Mouse (Mus musculus): ENCODE measurements at regions not wholly inside any gene's neighbourhood (a gene's known extent, or its start where the extent isn't known, plus 50 kb on each side); places are given as distances from the start of the nearest gene placed in this dataset.

DNA sequence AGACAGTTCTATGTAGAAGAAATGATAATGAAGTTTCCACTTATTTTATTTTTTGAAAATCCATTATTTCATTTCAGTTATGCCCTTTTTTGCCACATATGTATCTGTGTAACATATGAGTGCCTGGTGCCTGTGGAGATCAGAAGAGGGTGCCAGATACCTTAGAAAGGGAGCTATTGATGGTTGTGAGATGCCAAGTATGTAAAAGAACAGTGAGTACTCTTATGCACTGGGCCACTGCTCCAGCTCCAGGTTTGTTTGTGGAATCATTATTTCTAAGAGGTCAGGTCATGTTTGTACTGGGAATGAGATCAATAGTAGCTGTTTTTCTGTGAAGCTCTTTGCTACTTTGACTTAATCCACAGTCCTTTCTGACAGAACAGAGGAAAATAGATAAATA lies 68.1 kb downstream of the Cenpw start:
- Histone ChIP-seq H3K4me2 (replicated peaks; ENCODE audit: low read depth, low read length) (no peak overlapping the region), H3K36me3 (ENCODE audit: insufficient read depth, low read length) (no peaks in the 10 kb centered on the region), H3K4me1 (ENCODE audit: insufficient read depth, low read depth, low read length) (no peaks in the 10 kb centered on the region), H3K27me3 (replicated peaks; ENCODE audit: insufficient read depth, low read length) (no peaks in the 10 kb centered on the region), H3K9me3 (ENCODE audit: low read length) (no peaks in the 10 kb centered on the region), H3K27ac (ENCODE audit: low read length) (no peak overlapping the region), H3K9ac (replicated peaks; ENCODE audit: low read depth) (no peak overlapping the region), H3K4me3 (ENCODE audit: low read depth, low read length) (no peak overlapping the region)
- DNase-seq (ENCODE audit: low spot score) (no peak), ATAC-seq (no peak)
- TF ChIP-seq CTCF (IDR thresholded peaks at IDR 0.05) (no peak), EP300 (IDR thresholded peaks at IDR 0.05) (no peak)

DNA sequence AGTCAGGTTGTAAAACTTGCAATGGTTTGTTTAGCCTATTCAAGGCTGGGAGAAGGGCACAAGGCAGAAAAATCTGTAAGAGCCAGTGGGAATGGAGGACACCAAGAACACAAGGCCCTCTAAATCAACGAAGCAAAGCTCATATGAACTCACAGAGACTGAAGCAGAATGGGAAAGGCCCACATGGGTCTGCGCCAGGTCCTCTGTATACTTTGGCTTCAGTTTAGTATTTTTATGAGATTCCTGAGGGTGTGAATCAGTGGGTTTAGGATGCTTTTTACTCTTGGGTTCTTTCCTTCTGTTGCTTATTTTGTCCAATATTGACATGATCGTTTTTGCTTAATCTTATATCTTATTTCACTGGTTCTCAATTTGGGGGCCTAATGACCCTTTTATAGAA lies 90.0 kb downstream of the Cenpw start:
- Histone ChIP-seq H3K27ac (ENCODE audit: low read length) (no peak overlapping the region), H3K4me3 (ENCODE audit: low read depth, low read length) (no peak overlapping the region), H3K27me3 (replicated peaks; ENCODE audit: insufficient read depth, low read length) (no peaks in the 10 kb centered on the region), H3K4me2 (replicated peaks; ENCODE audit: low read depth, low read length) (no peak overlapping the region), H3K9ac (replicated peaks; ENCODE audit: low read depth) (no peak overlapping the region), H3K9me3 (ENCODE audit: low read length) (no peaks in the 10 kb centered on the region), H3K36me3 (ENCODE audit: insufficient read depth, low read length) (no peaks in the 10 kb centered on the region), H3K4me1 (ENCODE audit: insufficient read depth, low read depth, low read length) (no peaks in the 10 kb centered on the region)
- ATAC-seq (no peak), DNase-seq (ENCODE audit: low spot score) (no peak)
- WGBS = 67% methylated on average over 3 of the region's 3 CpGs
- no peak for TF ChIP-seq EP300 (IDR thresholded peaks at IDR 0.05)
- no peak for TF ChIP-seq CTCF (IDR thresholded peaks at IDR 0.05)

DNA sequence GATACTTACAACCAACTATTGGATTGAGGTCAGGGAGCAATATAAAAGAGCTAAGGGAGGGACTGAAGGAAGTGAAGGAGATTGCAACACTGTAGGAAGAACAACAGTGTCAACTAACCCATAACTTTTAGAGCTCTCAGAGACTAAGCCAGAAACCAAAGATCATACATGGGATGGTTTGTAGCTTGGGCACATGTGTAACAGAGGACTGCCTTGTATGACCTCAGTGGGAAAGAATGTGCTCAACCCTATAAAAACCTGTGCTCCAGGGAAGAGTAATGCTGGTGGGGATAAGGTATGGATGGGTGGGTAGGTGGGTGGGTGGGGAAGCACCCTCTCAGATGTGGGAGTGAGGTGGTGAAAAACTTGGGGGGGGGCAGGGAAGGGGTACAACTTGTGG lies 97.9 kb downstream of the Cenpw start:
- H3K9ac ChIP-seq (replicated peaks; ENCODE audit: low read depth) = no peak overlapping the region
- H3K27ac ChIP-seq (ENCODE audit: low read length) = no peak overlapping the region
- DNase-seq (ENCODE audit: low spot score) = no peak
- ATAC-seq = no peak
- TF ChIP-seq EP300 (IDR thresholded peaks at IDR 0.05) (no peak), CTCF (IDR thresholded peaks at IDR 0.05) (no peak)
- no peak overlapping the region for H3K4me2 ChIP-seq (replicated peaks; ENCODE audit: low read depth, low read length)
- no peak overlapping the region for H3K4me3 ChIP-seq (ENCODE audit: low read depth, low read length)
- no peaks in the 10 kb centered on the region for H3K27me3 ChIP-seq (replicated peaks; ENCODE audit: insufficient read depth, low read length)
- H3K9me3 ChIP-seq (ENCODE audit: low read length) = no peaks in the 10 kb centered on the region
- H3K4me1 ChIP-seq (ENCODE audit: insufficient read depth, low read depth, low read length) = no peaks in the 10 kb centered on the region
- H3K36me3 ChIP-seq (ENCODE audit: insufficient read depth, low read length) = no peaks in the 10 kb centered on the region

DNA sequence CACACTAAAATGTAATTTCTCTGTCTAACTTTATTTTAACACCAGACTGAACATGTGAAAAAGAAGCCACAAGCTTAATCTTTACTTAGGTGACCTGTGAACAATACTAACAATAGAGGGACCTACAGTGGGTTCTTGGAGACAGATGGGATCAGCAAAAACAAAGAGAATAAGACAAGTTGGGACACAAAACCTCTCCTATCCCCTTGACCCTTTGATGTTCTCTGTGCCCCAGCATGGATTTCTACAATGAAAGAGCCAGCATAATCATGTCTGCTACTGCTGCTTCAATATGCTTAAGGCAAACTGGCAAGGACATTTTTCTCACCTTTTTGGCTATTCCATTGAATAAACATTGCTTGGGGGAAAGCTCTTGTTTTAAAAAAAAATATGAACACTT lies 105.8 kb downstream of the Cenpw start:
- DNase-seq (ENCODE audit: low spot score) = no peak
- no peak overlapping the region for H3K4me3 ChIP-seq (ENCODE audit: low read depth, low read length)
- H3K4me2 ChIP-seq (replicated peaks; ENCODE audit: low read depth, low read length) = no peak overlapping the region
- no peaks in the 10 kb centered on the region for H3K9me3 ChIP-seq (ENCODE audit: low read length)
- no peak for TF ChIP-seq EP300 (IDR thresholded peaks at IDR 0.05)
- no peak for TF ChIP-seq CTCF (IDR thresholded peaks at IDR 0.05)
- H3K4me1 ChIP-seq (ENCODE audit: insufficient read depth, low read depth, low read length) = no peaks in the 10 kb centered on the region
- no peak overlapping the region for H3K27ac ChIP-seq (ENCODE audit: low read length)
- H3K36me3 ChIP-seq (ENCODE audit: insufficient read depth, low read length) = no peaks in the 10 kb centered on the region
- no peak overlapping the region for H3K9ac ChIP-seq (replicated peaks; ENCODE audit: low read depth)
- ATAC-seq = no peak
- H3K27me3 ChIP-seq (replicated peaks; ENCODE audit: insufficient read depth, low read length) = no peaks in the 10 kb centered on the region

DNA sequence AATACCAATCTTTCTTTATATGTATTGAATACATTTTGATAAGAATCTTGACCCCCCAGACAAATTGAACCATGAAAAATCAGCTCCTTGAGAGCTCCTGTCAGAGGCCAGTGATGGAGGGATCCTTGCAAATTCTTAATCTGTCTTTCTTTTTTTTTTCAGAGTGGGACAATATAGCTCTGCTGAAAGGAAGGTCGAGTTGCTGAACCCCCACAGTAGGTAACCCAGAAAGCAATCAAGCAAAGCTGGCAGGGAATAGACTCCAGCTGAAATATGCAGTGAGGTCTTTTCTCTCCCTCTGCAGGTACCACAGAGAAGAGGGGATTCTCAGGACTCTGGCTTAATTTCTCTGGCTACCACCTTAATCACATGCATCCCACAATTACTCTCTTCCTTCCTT lies 108.8 kb downstream of the Cenpw start:
- Histone ChIP-seq H3K36me3 (ENCODE audit: insufficient read depth, low read length) (no peaks in the 10 kb centered on the region), H3K4me2 (replicated peaks; ENCODE audit: low read depth, low read length) (no peak overlapping the region), H3K27ac (ENCODE audit: low read length) (no peak overlapping the region), H3K27me3 (replicated peaks; ENCODE audit: insufficient read depth, low read length) (no peaks in the 10 kb centered on the region), H3K9me3 (ENCODE audit: low read length) (no peaks in the 10 kb centered on the region), H3K9ac (replicated peaks; ENCODE audit: low read depth) (no peak overlapping the region), H3K4me3 (ENCODE audit: low read depth, low read length) (no peak overlapping the region), H3K4me1 (ENCODE audit: insufficient read depth, low read depth, low read length) (no peaks in the 10 kb centered on the region)
- 11% methylated on average over 1 of the region's 1 CpGs for WGBS
- DNase-seq (ENCODE audit: low spot score) = no peak
- TF ChIP-seq CTCF (IDR thresholded peaks at IDR 0.05) (no peak), EP300 (IDR thresholded peaks at IDR 0.05) (no peak)
- ATAC-seq = no peak

DNA sequence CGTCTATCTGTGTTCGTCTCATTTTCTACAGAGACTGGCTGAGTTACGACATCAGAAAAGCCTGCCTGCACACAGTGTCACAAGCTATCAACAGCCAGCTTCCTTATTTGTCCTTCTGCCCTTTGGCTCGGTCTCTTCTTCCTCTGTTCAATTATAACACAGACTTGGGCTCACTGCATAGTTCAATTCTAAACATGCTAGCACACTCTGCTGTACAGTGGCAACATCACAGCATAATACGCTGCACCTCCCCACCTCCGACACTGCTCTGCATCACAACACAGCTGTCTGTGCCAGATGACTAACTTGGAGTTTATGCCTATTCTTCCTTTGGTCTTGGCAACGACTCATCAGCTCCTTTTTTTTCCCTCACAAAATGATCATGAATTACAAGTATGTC lies 111.0 kb downstream of the Cenpw start:
- DNase-seq (ENCODE audit: low spot score) (peak; percentile 71), ATAC-seq (peak; percentile 74)
- no peak overlapping the region for H3K4me3 ChIP-seq (ENCODE audit: low read depth, low read length)
- WGBS = 36% methylated on average over 7 of the region's 7 CpGs
- H3K9ac ChIP-seq (replicated peaks; ENCODE audit: low read depth) = no peak overlapping the region
- H3K4me2 ChIP-seq (replicated peaks; ENCODE audit: low read depth, low read length) = no peak overlapping the region
- H3K36me3 ChIP-seq (ENCODE audit: insufficient read depth, low read length) = no peaks in the 10 kb centered on the region
- no peaks in the 10 kb centered on the region for H3K4me1 ChIP-seq (ENCODE audit: insufficient read depth, low read depth, low read length)
- TF ChIP-seq EP300 (IDR thresholded peaks at IDR 0.05) (no peak), CTCF (IDR thresholded peaks at IDR 0.05) (peak; percentile 44)
- no peak overlapping the region for H3K27ac ChIP-seq (ENCODE audit: low read length)
- no peaks in the 10 kb centered on the region for H3K27me3 ChIP-seq (replicated peaks; ENCODE audit: insufficient read depth, low read length)
- no peaks in the 10 kb centered on the region for H3K9me3 ChIP-seq (ENCODE audit: low read length)

DNA sequence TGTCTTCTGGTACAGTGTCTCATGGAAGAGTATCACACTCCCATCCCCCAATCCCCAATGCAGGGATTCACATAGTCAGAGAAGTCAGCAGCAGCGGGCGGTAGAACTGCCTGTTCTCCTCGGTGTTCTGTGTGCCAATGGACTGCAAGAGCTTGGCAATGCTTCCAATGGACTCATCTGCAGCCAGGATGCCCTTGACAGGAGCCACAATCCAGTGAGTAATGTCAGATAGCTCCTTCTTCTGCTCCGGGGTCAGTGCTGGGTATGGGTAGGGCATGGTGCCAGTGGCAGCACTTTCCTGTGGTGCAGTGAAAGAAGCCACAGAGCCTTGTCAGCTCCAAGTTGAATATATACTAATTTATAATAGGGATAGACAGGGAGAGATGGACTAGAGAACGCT lies 115.3 kb downstream of the Cenpw start:
- H3K4me2 ChIP-seq (replicated peaks; ENCODE audit: low read depth, low read length) = no peak overlapping the region
- WGBS = 88% methylated on average over 5 of the region's 5 CpGs
- no peak overlapping the region for H3K4me3 ChIP-seq (ENCODE audit: low read depth, low read length)
- H3K9ac ChIP-seq (replicated peaks; ENCODE audit: low read depth) = no peak overlapping the region
- no peaks in the 10 kb centered on the region for H3K27me3 ChIP-seq (replicated peaks; ENCODE audit: insufficient read depth, low read length)
- no peak for ATAC-seq
- DNase-seq (ENCODE audit: low spot score) = no peak
- H3K9me3 ChIP-seq (ENCODE audit: low read length) = no peaks in the 10 kb centered on the region
- TF ChIP-seq CTCF (IDR thresholded peaks at IDR 0.05) (no peak), EP300 (IDR thresholded peaks at IDR 0.05) (no peak)
- H3K4me1 ChIP-seq (ENCODE audit: insufficient read depth, low read depth, low read length) = no peaks in the 10 kb centered on the region
- H3K27ac ChIP-seq (ENCODE audit: low read length) = no peak overlapping the region
- no peaks in the 10 kb centered on the region for H3K36me3 ChIP-seq (ENCODE audit: insufficient read depth, low read length)

Data from lung, postnatal 0 days (tissue).